Mouse (Mus musculus) spleen, adult 2 months (tissue): ENCODE data around the gene Pknox2.

Source experiments
- CTCF ChIP-seq: fragments of 200-500 bp; IDR thresholded peaks from 2 replicates; pipeline ENCODE4 v1.5.1; 2011; ENCODE audit warnings: mild to moderate bottlenecking, inconsistent platforms; ENCODE audit not compliant: insufficient read depth, insufficient read length, insufficient replicate concordance; ENCODE audit errors: extremely low read depth
- POLR2A ChIP-seq: fragments of 200-500 bp; IDR thresholded peaks from 2 replicates; pipeline ENCODE4 v1.6.1; 2011; ENCODE audit warnings: low read depth, low read length, inconsistent platforms

DNA sequence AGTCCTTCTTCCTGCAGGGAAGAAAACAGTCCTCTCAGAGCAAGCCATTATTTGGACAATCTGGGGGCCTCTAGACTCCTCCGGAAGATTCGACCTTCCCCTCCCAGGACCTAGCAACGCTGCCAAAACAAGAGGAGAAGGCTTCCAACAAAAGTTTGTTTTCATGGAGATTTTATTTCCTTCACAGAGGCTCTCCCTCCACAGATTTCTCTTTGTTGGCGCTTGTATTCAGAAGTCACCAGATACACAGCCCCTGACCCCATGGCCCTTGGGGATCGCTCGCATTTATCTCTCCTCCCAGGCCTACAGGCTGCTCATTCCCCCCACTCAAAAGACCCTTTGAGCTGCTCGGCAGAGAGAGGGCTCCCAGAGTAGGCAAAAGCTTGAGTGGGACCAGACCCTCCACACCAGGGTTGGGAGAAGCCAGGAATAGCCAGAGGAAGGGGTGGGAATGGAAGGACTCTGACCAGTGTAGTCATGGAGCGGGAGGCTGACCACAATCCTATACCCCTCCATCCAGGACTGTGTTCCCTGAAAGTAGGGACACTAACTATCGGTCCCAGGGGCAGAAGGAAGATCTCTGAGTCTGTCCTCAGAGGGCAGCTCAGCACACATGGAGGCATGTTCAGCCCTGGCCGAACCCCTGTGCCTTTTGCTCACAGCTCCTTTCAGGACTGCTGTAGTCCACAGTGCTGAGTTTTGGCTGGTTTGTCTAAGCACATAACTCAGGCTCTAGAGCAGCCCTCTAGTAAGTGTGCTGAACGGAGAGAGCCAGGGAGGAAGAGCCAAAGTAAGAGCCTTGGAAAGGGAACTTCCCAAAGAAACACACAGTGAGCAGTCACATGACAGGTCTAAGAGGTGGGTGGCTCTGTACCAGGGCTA is 45.9 kb downstream of the Pknox2 start:
- TF ChIP-seq CTCF (no peak), POLR2A (no peak)
